Mouse (Mus musculus): Measurements from ENCODE around the gene Kcnk4.

Gene Kcnk4

GRCm38 (mm10) chr19:6934195-6934977 is at the start of gene Kcnk4:
Gene Kcnk4, minus strand, starts transcription at chr19:6934515.
- DNase-seq (ENCODE audit: low read depth, low spot score): no peak

GRCm38 (mm10) chr19:6983621-6984020 is 49.3 kb upstream of the Kcnk4 start:
- no peak for DNase-seq (ENCODE audit: low read depth, low spot score)

- DNase-seq (ENCODE audit: low read depth, low spot score): no peak
Measured at GRCm38 (mm10) chr19:6981465-6981864, 47.1 kb upstream of the Kcnk4 start.

GRCm38 (mm10) chr19:6980381-6981093 is 46.2 kb upstream of the Kcnk4 start, which contains the start of gene Fkbp2:
Gene Fkbp2, minus strand, starts transcription at chr19:6980501.
- DNase-seq (ENCODE audit: low read depth, low spot score): peak; percentile 99

GRCm38 (mm10) chr19:6979486-6980380 is 45.4 kb upstream of the Kcnk4 start:
- peak; percentile 100 for DNase-seq (ENCODE audit: low read depth, low spot score)

GRCm38 (mm10) chr19:6979001-6979479 is 44.7 kb upstream of the Kcnk4 start:
- DNase-seq (ENCODE audit: low read depth, low spot score): peak; percentile 49

GRCm38 (mm10) chr19:6978639-6978974 is 44.3 kb upstream of the Kcnk4 start:
- DNase-seq (ENCODE audit: low read depth, low spot score): no peak

- no peak for DNase-seq (ENCODE audit: low read depth, low spot score)
Measured at GRCm38 (mm10) chr19:6977759-6978638, 43.7 kb upstream of the Kcnk4 start.

GRCm38 (mm10) chr19:6975537-6976521 is 41.5 kb upstream of the Kcnk4 start, which contains the start of gene Plcb3:
Gene Plcb3, minus strand, starts transcription at chr19:6976470.
- DNase-seq (ENCODE audit: low read depth, low spot score): peak; percentile 57

GRCm38 (mm10) chr19:6974211-6975205 is 40.2 kb upstream of the Kcnk4 start, which contains the start of gene Ppp1r14b:
Gene Ppp1r14b, plus strand, starts transcription at chr19:6974968.
- peak; percentile 91 for DNase-seq (ENCODE audit: low read depth, low spot score)

- DNase-seq (ENCODE audit: low read depth, low spot score): no peak
Measured at GRCm38 (mm10) chr19:6973581-6974190, 39.4 kb upstream of the Kcnk4 start.

GRCm38 (mm10) chr19:6972247-6972917 is 38.1 kb upstream of the Kcnk4 start:
- no peak for DNase-seq (ENCODE audit: low read depth, low spot score)

GRCm38 (mm10) chr19:6971644-6972043 is 37.3 kb upstream of the Kcnk4 start:
- DNase-seq (ENCODE audit: low read depth, low spot score): peak; percentile 76

GRCm38 (mm10) chr19:6970460-6971085 is 36.3 kb upstream of the Kcnk4 start:
- peak; percentile 52 for DNase-seq (ENCODE audit: low read depth, low spot score)

- peak; percentile 82 for DNase-seq (ENCODE audit: low read depth, low spot score)
Measured at GRCm38 (mm10) chr19:6969665-6970381, 35.5 kb upstream of the Kcnk4 start.

GRCm38 (mm10) chr19:6969291-6969664 is 35.0 kb upstream of the Kcnk4 start:
- no peak for DNase-seq (ENCODE audit: low read depth, low spot score)

Measured in ES-CJ7 (cell line).